Mouse (Mus musculus) hindbrain, embryonic 16.5 days (tissue): ENCODE results near the gene Camta1. TPM values are rescaled to one million over a fixed set of nuclear protein-coding genes. Genes with fewer than 3 reads are reported as not detected.
A peak's percentile ranks its signal among the peaks of the same experiment; 100 is the strongest.

Experiments
- ATAC-seq: fragments of 200-750 bp; cut with Nextera tagmentation; 2 replicates; pipeline ENCODE4 v1.8.0; 2017; ENCODE audit warnings: moderate TSS enrichment, moderate library complexity
- H3K27ac ChIP-seq: fragments of 300-500 bp; sonication (generic); 2 replicates; pipeline ENCODE4 v1.5.1; 2014; ENCODE audit warnings: low read depth, mild to moderate bottlenecking, control low read depth, low read length, moderate library complexity
- H3K27me3 ChIP-seq: fragments of 300-500 bp; sonication (generic); replicated peaks from 2 replicates; pipeline ENCODE4 v1.6.1; 2014; ENCODE audit warnings: low read length; ENCODE audit not compliant: control insufficient read depth, insufficient read depth
- H3K36me3 ChIP-seq: fragments of 300-500 bp; sonication (generic); 2 replicates; pipeline ENCODE4 v1.6.1; 2014; ENCODE audit warnings: mild to moderate bottlenecking, low read length, moderate library complexity, mixed read lengths; ENCODE audit not compliant: control insufficient read depth, insufficient read depth
- H3K4me1 ChIP-seq: fragments of 300-500 bp; sonication (generic); 2 replicates; pipeline ENCODE4 v1.6.1; 2014; ENCODE audit warnings: low read depth, low read length; ENCODE audit not compliant: control insufficient read depth, insufficient read depth
- H3K4me2 ChIP-seq: fragments of 300-500 bp; sonication (generic); 2 replicates; pipeline ENCODE4 v1.6.1; 2014; ENCODE audit warnings: mild to moderate bottlenecking, low read length, control low read depth, moderate library complexity
- H3K4me3 ChIP-seq: fragments of 300-500 bp; sonication (generic); 2 replicates; pipeline ENCODE4 v1.5.1; 2014; ENCODE audit warnings: mild to moderate bottlenecking, low read length, control low read depth, moderate library complexity
- H3K9ac ChIP-seq: fragments of 300-500 bp; sonication (generic); 2 replicates; pipeline ENCODE4 v1.6.1; 2014; ENCODE audit warnings: low read depth, mild to moderate bottlenecking, control low read depth, low read length, moderate library complexity
- H3K9me3 ChIP-seq: fragments of 300-500 bp; sonication (generic); 2 replicates; pipeline ENCODE4 v1.6.1; 2014; ENCODE audit warnings: mild to moderate bottlenecking, low read length, moderate library complexity; ENCODE audit not compliant: control insufficient read depth
- WGBS: fragments of 180-500 bp; shearing (Covaris S2); extraction: QIAGEN DNeasy Blood & Tissue Kit; methylation state at CpG from one replicate; pipeline ENCODE4 v1.1.7; 2014; 5-methylcytosine and 5-hydroxymethylcytosine counted together
- polyA plus RNA-seq: library from polyadenylated mRNA; unstranded; fragments of >200 nt; fragmentation: Nextera tagmentation; extraction: Ambion mirVana; gene quantifications from 2 replicates; pipeline ENCODE4 v1.2.1, GENCODE M21; 2015

The Camta1 gene
- polyA plus RNA-seq, 1 experiment from 2014 or later, result 153 TPM

DNA sequence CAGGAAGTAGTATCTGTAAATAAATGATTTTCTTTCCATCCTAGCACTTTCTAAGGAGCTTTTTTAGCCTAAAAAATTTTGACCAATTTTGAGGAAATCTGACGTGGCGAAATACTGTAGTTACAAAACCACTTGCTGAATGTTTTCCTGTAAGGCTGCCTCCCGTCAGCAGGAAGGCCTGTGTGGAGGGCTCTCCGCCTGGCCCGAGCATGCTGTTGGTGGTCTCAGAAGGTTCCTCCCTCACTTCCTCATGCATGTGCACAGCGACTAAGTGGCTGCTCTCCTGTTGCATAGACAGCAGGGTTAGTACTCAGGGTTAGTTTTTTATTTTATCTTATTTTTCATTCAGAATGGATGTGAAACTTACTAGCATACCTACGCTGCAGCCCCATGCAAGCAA is 790.7 kb downstream of the Camta1 start:
- WGBS, result 91% methylated on average over 7 of the region's 7 CpGs
- Histone ChIP-seq H3K27me3 (no peaks in the 10 kb centered on the region), H3K4me1 (no peaks in the 10 kb centered on the region), H3K9me3 (no peaks in the 10 kb centered on the region), H3K9ac (no peak overlapping the region), H3K4me2 (no peak overlapping the region), H3K27ac (no peak overlapping the region), H3K4me3 (no peak overlapping the region), H3K36me3 (peaks cover 50% of the 10 kb centered on the region)
- ATAC-seq, result no peak

DNA sequence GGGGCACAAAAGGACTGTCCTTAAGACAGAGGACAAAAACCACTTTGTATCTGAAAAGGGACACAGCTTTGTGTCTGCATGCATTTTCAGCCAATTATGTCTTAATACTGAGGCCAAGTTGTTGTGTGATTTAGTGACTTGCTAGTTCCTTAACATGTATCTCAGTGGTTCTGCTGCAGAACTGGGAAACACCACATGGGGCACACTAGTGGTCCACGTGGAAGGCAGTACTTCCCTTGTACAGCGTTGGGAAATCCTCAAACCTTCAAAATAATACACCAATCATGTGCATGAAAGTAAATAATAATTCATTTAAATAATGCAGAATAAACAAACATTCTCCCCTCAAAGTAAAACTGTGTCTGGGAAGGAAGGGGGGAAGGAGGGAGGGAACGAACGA is 792.9 kb downstream of the Camta1 start:
- 76% methylated on average over 4 of the region's 4 CpGs for WGBS
- no peaks in the 10 kb centered on the region for H3K27me3 ChIP-seq
- H3K27ac ChIP-seq, result no peak overlapping the region
- H3K4me2 ChIP-seq, result no peak overlapping the region
- H3K4me1 ChIP-seq, result no peaks in the 10 kb centered on the region
- peaks cover 39% of the 10 kb centered on the region for H3K36me3 ChIP-seq
- no peak for ATAC-seq
- H3K9ac ChIP-seq, result no peak overlapping the region
- H3K4me3 ChIP-seq, result no peak overlapping the region
- H3K9me3 ChIP-seq, result no peaks in the 10 kb centered on the region

DNA sequence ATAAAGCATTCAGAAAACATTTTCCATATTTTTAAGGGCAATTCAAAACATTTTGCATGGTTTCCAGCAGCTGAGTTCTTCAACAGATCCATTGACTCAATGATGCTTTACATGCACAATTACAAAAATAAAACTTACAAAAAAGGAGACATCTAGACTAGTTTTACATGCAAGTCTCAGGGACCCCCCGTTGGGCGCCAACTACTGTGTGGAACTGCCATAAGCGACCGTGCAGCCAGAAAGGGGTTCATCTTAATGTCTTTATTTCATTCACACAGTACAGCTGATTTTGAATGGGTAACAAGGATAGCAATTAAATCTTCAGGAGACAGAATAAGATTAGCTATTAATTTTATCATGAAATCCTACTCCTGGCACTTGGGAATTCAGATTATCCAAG is 802.1 kb downstream of the Camta1 start:
- ATAC-seq, result no peak
- Histone ChIP-seq H3K27ac (no peak overlapping the region), H3K36me3 (peaks cover 13% of the 10 kb centered on the region; the same call in 1 of the 2 replicates), H3K27me3 (no peaks in the 10 kb centered on the region), H3K9me3 (no peaks in the 10 kb centered on the region), H3K9ac (no peak overlapping the region), H3K4me2 (no peak overlapping the region), H3K4me1 (peaks cover 9% of the 10 kb centered on the region), H3K4me3 (no peak overlapping the region)
- 87% methylated on average over 4 of the region's 4 CpGs for WGBS

DNA sequence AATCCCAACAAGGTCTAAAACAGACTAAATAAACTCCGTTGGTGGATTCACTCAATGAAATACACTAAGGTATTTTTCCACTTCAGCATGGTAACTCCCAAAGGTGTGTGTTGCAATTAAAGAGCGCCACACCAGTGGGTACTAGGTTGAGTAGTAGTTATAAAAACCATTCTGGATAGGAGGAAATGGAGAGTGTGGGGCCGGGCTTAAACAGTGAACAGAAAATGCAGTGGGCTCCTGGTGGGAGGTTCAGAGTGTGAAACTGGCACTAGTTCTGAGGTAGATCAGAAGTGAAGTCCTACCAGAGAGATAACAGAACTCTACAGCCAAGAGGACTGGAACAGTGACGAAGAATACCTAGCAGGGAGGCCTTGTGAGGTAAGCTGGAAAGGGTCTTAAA is 803.0 kb downstream of the Camta1 start:
- Histone ChIP-seq H3K9ac (no peak overlapping the region; the same call in 1 of the 2 replicates), H3K27ac (no peak overlapping the region), H3K27me3 (no peaks in the 10 kb centered on the region), H3K9me3 (no peaks in the 10 kb centered on the region), H3K4me2 (peak overlapping the region; percentile 62), H3K4me3 (no peak overlapping the region), H3K36me3 (peaks cover 15% of the 10 kb centered on the region; the same call in 1 of the 2 replicates), H3K4me1 (peaks cover 12% of the 10 kb centered on the region)
- WGBS, result 73% methylated on average over 4 of the region's 4 CpGs
- no peak for ATAC-seq

DNA sequence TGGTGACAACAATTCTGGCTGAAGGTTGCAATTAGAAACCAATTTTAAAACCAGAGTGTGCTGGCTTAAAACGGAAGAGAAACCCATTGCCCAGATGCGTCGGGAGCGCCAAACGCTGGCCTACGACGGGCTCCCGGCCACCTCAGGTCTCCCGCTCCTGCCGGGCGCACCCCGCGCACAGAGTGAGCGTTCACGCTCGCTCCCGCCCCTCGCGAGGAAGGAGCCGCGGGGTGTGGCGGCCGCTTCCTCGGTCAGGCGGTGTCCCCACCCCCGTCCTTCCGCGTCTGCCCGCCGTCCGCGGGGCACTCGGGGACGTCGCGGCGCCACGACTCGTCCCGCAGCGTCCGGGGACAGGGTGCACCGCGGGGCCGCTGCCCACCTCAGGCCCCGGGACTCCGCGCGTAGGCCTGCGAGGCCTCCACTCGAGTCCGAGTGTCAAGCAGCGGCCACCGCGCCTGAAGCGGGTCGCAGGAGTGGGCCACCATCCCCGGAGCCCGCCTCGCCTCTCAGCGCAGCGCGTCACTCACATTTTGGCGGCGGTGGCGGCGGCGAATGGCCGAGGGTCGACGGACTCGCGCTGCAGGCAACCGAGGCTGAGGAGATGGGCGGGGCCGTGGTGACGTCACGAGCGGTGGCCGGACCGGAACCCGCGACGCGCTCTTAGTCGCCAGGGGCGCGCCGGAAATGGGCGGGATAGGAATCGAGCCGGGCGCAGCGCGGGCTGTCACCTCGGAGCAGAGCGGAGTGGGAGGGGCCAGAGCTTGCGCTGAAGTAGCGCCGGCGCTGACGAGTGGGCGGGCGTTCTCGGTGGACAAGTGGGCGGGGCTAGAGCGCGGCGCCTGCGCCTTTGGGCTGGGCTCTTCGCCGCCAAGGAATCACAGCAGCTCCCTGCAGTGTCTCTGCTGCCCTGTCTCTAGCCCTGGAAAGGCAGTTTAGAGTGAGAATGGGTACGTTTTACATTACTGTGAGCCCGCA is 804.0 kb downstream of the Camta1 start, which contains the start of gene Vamp3:
Vamp3 (minus strand) TSS at position 617 of the 975 bp plus-strand sequence.
- Histone ChIP-seq H3K9me3 (no peaks in the 10 kb centered on the region), H3K9ac (peak within 1 kb of the TSS; percentile 96), H3K27ac (peak within 1 kb of the TSS; percentile 96), H3K4me2 (peak within 1 kb of the TSS; percentile 80), H3K4me3 (peak within 1 kb of the TSS; percentile 95), H3K36me3 (peaks cover 15% of the 10 kb centered on the region), H3K4me1 (peaks cover 12% of the 10 kb centered on the region), H3K27me3 (no peaks in the 10 kb centered on the region)
- ATAC-seq, result peak; percentile 99
- under 1% methylated on average over 114 of the region's 114 CpGs for WGBS

DNA sequence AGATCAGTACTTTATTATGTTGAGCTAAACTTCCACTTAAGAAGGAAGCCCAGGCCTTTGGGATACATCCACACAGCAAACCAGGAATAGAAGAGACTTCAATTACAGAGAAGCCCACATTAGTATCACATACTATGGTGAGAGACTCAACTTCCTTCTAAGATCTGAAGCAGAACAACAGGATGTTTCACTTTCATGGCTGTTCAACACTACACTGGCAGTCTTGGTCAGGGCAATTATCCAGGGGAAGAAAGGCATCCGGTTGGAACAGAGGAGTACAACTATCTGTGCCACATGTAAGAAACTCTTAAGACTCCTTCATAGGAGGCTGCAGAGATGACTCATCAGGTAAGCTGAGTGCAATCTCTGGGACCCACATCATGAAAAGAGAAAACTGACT is 810.5 kb downstream of the Camta1 start:
- Histone ChIP-seq H3K9me3 (no peaks in the 10 kb centered on the region), H3K27ac (no peak overlapping the region), H3K9ac (no peak overlapping the region), H3K4me1 (peaks cover 4% of the 10 kb centered on the region), H3K36me3 (peaks cover 21% of the 10 kb centered on the region), H3K4me3 (no peak overlapping the region), H3K27me3 (no peaks in the 10 kb centered on the region), H3K4me2 (no peak overlapping the region)
- WGBS, result 96% methylated on average over 1 of the region's 1 CpGs
- no peak for ATAC-seq

DNA sequence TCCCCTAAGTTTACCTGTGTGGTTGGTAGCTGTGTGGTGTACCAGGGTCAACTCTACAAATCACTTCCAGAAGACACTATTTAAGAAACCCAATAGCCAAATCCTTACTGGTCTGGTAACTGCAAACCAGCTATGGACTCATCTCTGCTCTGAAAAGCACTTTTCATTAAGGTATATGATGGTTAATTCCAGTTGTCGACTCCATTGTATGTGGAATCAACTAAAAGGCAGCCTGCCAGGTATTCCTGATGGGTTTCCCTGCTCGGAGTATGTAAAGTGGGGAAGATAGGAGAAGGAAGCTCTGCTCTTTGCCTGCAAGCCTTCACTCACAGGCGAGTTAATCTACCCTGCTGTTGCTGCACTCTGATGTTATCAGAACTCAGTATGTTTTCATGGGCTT is 815.2 kb downstream of the Camta1 start:
- H3K27me3 ChIP-seq, result 0 out of 2 replicates have a peak, but pooled peaks cover 2% of the 10 kb centered on the region
- no peak for ATAC-seq
- H3K9me3 ChIP-seq, result no peaks in the 10 kb centered on the region
- no peak overlapping the region for H3K27ac ChIP-seq
- no peak overlapping the region for H3K4me2 ChIP-seq
- WGBS, result 90% methylated on average over 3 of the region's 3 CpGs
- H3K36me3 ChIP-seq, result peaks cover 14% of the 10 kb centered on the region
- H3K4me3 ChIP-seq, result no peak overlapping the region
- peaks cover 9% of the 10 kb centered on the region; the same call in 1 of the 2 replicates for H3K4me1 ChIP-seq
- no peak overlapping the region for H3K9ac ChIP-seq

DNA sequence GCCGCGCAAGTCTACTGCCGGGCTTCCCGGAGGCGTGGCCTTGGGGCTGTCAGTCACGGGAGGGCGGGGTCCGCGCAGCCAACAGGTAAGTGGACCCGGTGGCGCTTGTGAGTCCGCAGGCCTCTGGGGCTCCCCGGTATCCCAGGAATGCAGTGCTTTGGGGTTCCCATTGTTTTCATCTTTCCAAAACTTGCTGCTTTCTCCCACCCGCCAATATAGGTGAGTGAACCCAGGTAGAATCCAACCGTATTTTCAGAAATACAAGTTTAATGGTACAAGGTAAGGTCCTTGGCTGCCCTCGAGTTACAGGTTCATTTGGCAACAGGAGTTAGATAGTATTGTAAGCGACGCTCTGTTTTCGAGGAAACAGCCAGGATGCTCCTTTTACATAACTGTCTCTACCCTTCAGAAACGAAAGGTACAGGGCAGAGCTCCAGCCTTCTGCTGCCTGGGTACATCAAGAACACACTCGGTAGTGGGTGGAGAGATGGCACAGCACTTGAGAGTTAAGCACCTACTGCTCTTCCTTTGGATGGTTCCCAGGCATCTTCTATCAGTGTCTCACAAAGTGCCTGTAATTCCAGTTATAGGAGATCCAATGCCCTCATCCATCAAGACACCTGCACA is 816.6 kb downstream of the Camta1 start:
- Histone ChIP-seq H3K27me3 (0 out of 2 replicates have a peak, but pooled peaks cover 2% of the 10 kb centered on the region), H3K4me2 (peak overlapping the region; percentile 99), H3K27ac (0 out of 2 replicates have a peak overlapping the region, but pooled peaks have one; percentile 15), H3K9ac (peak overlapping the region; percentile 67), H3K4me3 (peak overlapping the region; percentile 67), H3K36me3 (peaks cover 11% of the 10 kb centered on the region; the same call in 1 of the 2 replicates), H3K4me1 (peaks cover 9% of the 10 kb centered on the region; the same call in 1 of the 2 replicates), H3K9me3 (no peaks in the 10 kb centered on the region)
- WGBS, result 5% methylated on average over 21 of the region's 21 CpGs
- no peak for ATAC-seq
